Comparison of ENCODE assay signal across 10 mouse cellular contexts in genomic region chr4:140679038-140679437, GRCm38 (mm10). TPM values are rescaled to one million over a fixed set of nuclear protein-coding genes. Genes with fewer than 3 reads are reported as not detected.
DNase-seq lines count a peak whose midpoint lies in the region; ATAC-seq lines count a peak whose summit lies in the region.
"Had no signal": no experiment of that assay in that cellular context is flagged by ENCODE, and none has a peak within 500 bp of the region (broad histone marks: within the 10 kb centered on the region; RNA-seq: fewer than 3 reads in every experiment).

No protein-coding gene starts in this region.

- DNase-seq in cerebellum, adult 18-20 months: peak; percentile 33 to 64
- DNase-seq in cerebellum, adult 11 months: no peak
- DNase-seq in lung, postnatal 25 days (ENCODE audit: low spot score): no peak
- peak; percentile 59 to 64 for DNase-seq in cerebellum, postnatal 36 days
- peak; percentile 65 to 75 for DNase-seq in kidney, postnatal 4 days
- DNase-seq in skeletal muscle tissue, adult 2 months (ENCODE audit: low read depth, low spot score): peak; percentile 52
- no peak for DNase-seq in frontal cortex, adult 2 months (ENCODE audit: extremely low spot score in 1 of 2, low spot score in 1 of 2)

- no peak overlapping the region for H3K9ac ChIP-seq in lung, embryonic 16.5 days (ENCODE audit: low read length)

- no peak overlapping the region for H3K4me2 ChIP-seq in lung, embryonic 16.5 days (ENCODE audit: low read depth, low read length)

- H3K36me3 ChIP-seq in lung, embryonic 16.5 days (ENCODE audit: control insufficient read depth, insufficient read depth, low read length): no peaks in the 10 kb centered on the region
- H3K36me3 ChIP-seq: heart, embryonic 15.5 days had no signal

- no peaks in the 10 kb centered on the region for H3K27me3 ChIP-seq in lung, embryonic 16.5 days (ENCODE audit: control insufficient read depth, insufficient read depth, low read depth, low read length)
- H3K27me3 ChIP-seq: heart, embryonic 15.5 days had no signal

- H3K27ac ChIP-seq in lung, embryonic 16.5 days (ENCODE audit: low read length): no peak overlapping the region
- H3K27ac ChIP-seq: heart, embryonic 15.5 days had no signal

- peaks cover 6% of the 10 kb centered on the region for H3K4me1 ChIP-seq in lung, embryonic 16.5 days (replicated peaks; ENCODE audit: control insufficient read depth, insufficient read depth, low read length)

- 11% methylated on average over 5 of the region's 5 CpGs for WGBS in lung, embryonic 16.5 days

- H3K9me3 ChIP-seq in lung, embryonic 16.5 days (ENCODE audit: control insufficient read depth, low read length): no peaks in the 10 kb centered on the region
- H3K9me3 ChIP-seq: heart, embryonic 15.5 days had no signal

- H3K4me3 ChIP-seq in lung, embryonic 16.5 days (ENCODE audit: low read length): no peak overlapping the region
- H3K4me3 ChIP-seq: myocyte had no signal

- peak; percentile 4; the same call in 1 of the 2 replicates for ATAC-seq in lung, embryonic 16.5 days (ENCODE audit: low read depth)

RNA-seq across cellular contexts. Expression of gene Arhgef10l, which starts 13.2 kb away (rescaled TPM):
- polyA plus RNA-seq in lung, embryonic 16.5 days (2015; fragmentation: Nextera tagmentation; extraction: Ambion mirVana): 15.5 and 15.8 TPM in 2 replicates
- polyA plus RNA-seq in frontal cortex, adult 2 months (2012; rRNA removed): 28.9 and 29.2 TPM in 2 replicates

RNA-seq across cellular contexts. Expression of gene Rcc2, which starts 21.3 kb away (rescaled TPM):
- polyA plus RNA-seq in lung, embryonic 16.5 days (2015; fragmentation: Nextera tagmentation; extraction: Ambion mirVana): 21.9 and 22.4 TPM in 2 replicates
- polyA plus RNA-seq in frontal cortex, adult 2 months (2012; rRNA removed): 46.3 and 49.8 TPM in 2 replicates

Comparison
In these comparisons a context has a peak if more than half of its experiments do, and no peak if none do; other contexts are left out.
1. DNase-seq: peak in cerebellum, adult 18-20 months (2 of 2), cerebellum, postnatal 36 days (2 of 2), kidney, postnatal 4 days (2 of 2) and skeletal muscle tissue, adult 2 months (single experiment); none in cerebellum, adult 11 months (single experiment), lung, postnatal 25 days (single experiment) and frontal cortex, adult 2 months (0 of 2).